Mouse (Mus musculus) lung, embryonic 15.5 days (tissue): ENCODE measurements around the gene Dcp1b. TPM values are rescaled to one million over a fixed set of nuclear protein-coding genes. Genes with fewer than 3 reads are reported as not detected.

Experiments
- ATAC-seq: fragments of 200-750 bp; cut with Nextera tagmentation; 2 replicates; pipeline ENCODE4 v1.8.0; 2017; ENCODE audit warnings: moderate number of reproducible peaks, borderline replicate concordance; ENCODE audit not compliant: low FRiP score, low TSS enrichment; ENCODE audit errors: extremely low read depth
- H3K27ac ChIP-seq: fragments of 300-500 bp; sonication (generic); 2 replicates; pipeline ENCODE4 v1.5.1; 2015; ENCODE audit warnings: moderate library complexity, mild to moderate bottlenecking, inconsistent platforms
- H3K27me3 ChIP-seq: fragments of 300-500 bp; sonication (generic); 2 replicates; pipeline ENCODE4 v1.6.1; 2015; ENCODE audit warnings: inconsistent platforms
- H3K36me3 ChIP-seq: fragments of 300-500 bp; sonication (generic); 2 replicates; pipeline ENCODE4 v1.6.1; 2015; ENCODE audit warnings: inconsistent platforms
- H3K4me1 ChIP-seq: fragments of 300-500 bp; sonication (generic); 2 replicates; pipeline ENCODE4 v1.6.1; 2015; ENCODE audit warnings: inconsistent platforms
- H3K4me2 ChIP-seq: fragments of 300-500 bp; sonication (generic); 2 replicates; pipeline ENCODE4 v1.6.1; 2015; ENCODE audit warnings: inconsistent platforms, mild to moderate bottlenecking, moderate library complexity
- H3K4me3 ChIP-seq: fragments of 300-500 bp; sonication (generic); 2 replicates; pipeline ENCODE4 v1.5.1; 2015; ENCODE audit warnings: mild to moderate bottlenecking, inconsistent platforms
- H3K9ac ChIP-seq: fragments of 300-500 bp; sonication (generic); 2 replicates; pipeline ENCODE4 v1.6.1; 2015; ENCODE audit warnings: inconsistent platforms
- H3K9me3 ChIP-seq: fragments of 300-500 bp; sonication (generic); 2 replicates; pipeline ENCODE4 v1.6.1; 2016; ENCODE audit warnings: inconsistent platforms
- WGBS: fragments of 180-500 bp; shearing (Covaris S2); methylation state at CpG from one replicate; pipeline ENCODE4 v1.1.7; 2015; 5-methylcytosine and 5-hydroxymethylcytosine counted together
- polyA plus RNA-seq: library from polyadenylated mRNA; unstranded; fragments of >200 nt; fragmentation: Nextera tagmentation; extraction: Ambion mirVana; gene quantifications from 2 replicates; pipeline ENCODE4 v1.2.1, GENCODE M21; 2015

Gene Dcp1b
- polyA plus RNA-seq, 1 experiment from 2014 or later: 7.6 TPM

DNA sequence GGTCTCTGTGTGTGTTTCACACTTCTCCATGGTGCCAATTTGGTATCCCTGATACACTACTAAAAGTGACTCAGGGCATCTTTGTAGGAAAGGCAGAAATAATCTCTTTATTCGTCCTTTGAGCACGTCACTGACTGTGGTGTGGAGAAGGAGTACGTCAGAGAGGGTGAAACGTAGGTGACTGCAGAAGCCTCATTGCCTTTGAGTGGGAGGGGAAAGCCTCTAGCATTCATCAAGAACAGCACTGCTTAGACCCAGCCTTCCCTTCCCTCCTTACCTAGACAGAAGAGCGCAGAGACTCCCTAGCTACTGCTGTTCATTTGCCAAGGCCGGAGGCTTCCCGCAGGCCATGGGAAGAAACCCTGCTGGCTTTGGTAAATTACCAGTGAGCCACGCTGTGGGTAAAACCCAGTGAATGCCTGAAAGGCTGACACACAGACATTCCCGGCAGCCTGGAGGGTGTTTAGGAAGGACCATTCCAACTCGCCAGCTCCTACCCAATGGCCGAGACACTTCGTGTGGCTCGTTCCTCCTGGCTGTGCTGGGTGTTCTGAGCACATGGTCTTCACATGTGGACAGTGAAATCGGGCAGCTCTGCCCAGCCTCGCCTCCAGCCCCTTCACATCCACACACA lies 44.3 kb downstream of the Dcp1b start:
- H3K27ac ChIP-seq: no peak overlapping the region
- 79% methylated on average over 15 of the region's 15 CpGs for WGBS
- H3K27me3 ChIP-seq: no peaks in the 10 kb centered on the region
- H3K4me2 ChIP-seq: no peak overlapping the region
- peaks cover 13% of the 10 kb centered on the region for H3K36me3 ChIP-seq
- H3K4me3 ChIP-seq: no peak overlapping the region
- ATAC-seq: no peak
- H3K9me3 ChIP-seq: no peaks in the 10 kb centered on the region
- no peak overlapping the region for H3K9ac ChIP-seq
- H3K4me1 ChIP-seq: 0 out of 2 replicates have a peak, but pooled peaks cover 3% of the 10 kb centered on the region

DNA sequence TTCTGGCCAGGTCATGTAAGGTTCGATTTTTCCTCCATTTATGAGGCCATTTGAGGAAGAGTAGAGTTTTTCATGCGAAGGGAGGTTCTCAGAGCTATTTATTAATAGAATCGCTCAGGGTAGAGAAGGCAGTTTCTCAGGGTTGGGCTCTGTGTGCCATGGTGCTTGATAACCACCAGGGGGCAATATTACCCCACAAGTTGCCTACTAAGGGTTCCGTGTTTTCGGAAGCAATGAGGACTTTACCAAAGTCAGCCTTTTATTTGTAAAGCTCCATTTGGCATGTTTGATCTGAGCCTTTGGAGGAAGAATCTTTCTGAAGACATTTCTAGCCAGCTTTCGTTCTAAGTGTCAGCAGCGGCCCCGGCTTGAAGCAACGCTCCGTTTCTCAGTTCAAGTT lies 45.2 kb downstream of the Dcp1b start:
- WGBS: 39% methylated on average over 10 of the region's 10 CpGs

DNA sequence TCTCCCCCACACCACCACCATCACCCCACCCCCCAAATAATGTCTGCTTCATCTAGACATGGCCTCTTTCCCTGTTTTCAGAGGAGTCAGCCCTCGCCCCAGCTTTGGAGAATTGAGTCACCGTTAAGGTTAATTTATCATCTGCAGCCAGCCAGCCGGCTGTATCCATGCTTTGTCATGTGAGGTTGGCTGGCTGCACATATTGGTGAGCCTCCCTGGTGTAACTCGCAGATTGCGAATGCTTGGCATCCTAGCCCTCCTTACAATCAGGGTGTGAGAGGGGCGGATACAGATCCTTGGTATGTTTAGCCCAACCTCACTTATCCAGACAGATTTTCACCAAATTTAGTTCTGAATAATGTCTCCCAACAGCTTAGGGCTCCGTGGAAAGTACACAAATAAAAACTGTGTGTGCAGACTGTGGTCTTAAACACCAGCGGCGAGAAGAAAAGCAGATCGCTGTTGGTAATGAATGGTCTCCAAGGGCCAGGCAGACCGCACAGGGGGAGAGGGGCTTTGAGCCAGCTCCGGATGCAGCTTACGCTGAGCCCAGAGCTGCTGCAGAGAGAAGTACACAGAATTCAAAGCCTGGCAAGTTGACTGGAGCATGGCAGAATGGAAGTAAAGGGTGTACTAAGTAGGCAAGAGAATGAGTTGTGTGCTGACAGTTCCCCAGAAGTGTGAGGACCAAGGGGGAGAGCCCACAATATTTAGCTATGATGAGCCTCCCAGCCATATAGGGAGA lies 49.6 kb downstream of the Dcp1b start:
- no peak overlapping the region for H3K27ac ChIP-seq
- no peaks in the 10 kb centered on the region for H3K27me3 ChIP-seq
- no peaks in the 10 kb centered on the region for H3K36me3 ChIP-seq
- no peak overlapping the region for H3K4me2 ChIP-seq
- H3K9me3 ChIP-seq: no peaks in the 10 kb centered on the region
- no peak overlapping the region for H3K4me3 ChIP-seq
- H3K4me1 ChIP-seq: 0 out of 2 replicates have a peak, but pooled peaks cover 3% of the 10 kb centered on the region
- ATAC-seq: no peak
- WGBS: 69% methylated on average over 13 of the region's 13 CpGs
- no peak overlapping the region for H3K9ac ChIP-seq

More for the DNA sequence above, 45.2 kb downstream of the Dcp1b start:
- Histone ChIP-seq H3K4me2 (no peak overlapping the region), H3K36me3 (peaks cover 7% of the 10 kb centered on the region; the same call in 1 of the 2 replicates), H3K4me3 (no peak overlapping the region), H3K27me3 (no peaks in the 10 kb centered on the region), H3K27ac (no peak overlapping the region), H3K4me1 (0 out of 2 replicates have a peak, but pooled peaks cover 3% of the 10 kb centered on the region), H3K9ac (no peak overlapping the region), H3K9me3 (no peaks in the 10 kb centered on the region)
- ATAC-seq: no peak

DNA sequence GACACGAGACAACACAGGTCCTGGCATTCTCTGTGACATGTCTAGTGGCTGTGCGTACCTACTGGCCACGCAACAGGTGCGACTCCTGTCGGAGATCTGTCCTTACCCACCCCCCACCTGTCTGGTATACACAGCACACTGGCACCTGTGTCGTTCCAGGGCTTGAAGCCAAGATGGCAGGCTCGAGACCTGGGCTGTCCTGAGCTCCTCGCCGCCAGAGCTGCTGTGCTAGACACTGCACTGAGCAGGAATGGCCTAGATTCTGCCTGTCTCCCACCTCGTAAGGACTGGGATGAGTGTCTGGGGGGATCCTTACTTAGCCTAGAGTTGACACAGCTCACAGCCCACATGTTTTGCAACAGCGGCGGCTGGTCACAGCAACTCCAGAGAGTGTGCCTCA lies 50.2 kb downstream of the Dcp1b start:
- Histone ChIP-seq H3K27ac (no peak overlapping the region), H3K9ac (no peak overlapping the region), H3K9me3 (no peaks in the 10 kb centered on the region), H3K27me3 (no peaks in the 10 kb centered on the region), H3K4me3 (no peak overlapping the region), H3K4me2 (no peak overlapping the region), H3K4me1 (0 out of 2 replicates have a peak, but pooled peaks cover 3% of the 10 kb centered on the region), H3K36me3 (no peaks in the 10 kb centered on the region)
- 76% methylated on average over 12 of the region's 12 CpGs for whole genome bisulfite sequencing
- ATAC-seq: no peak

DNA sequence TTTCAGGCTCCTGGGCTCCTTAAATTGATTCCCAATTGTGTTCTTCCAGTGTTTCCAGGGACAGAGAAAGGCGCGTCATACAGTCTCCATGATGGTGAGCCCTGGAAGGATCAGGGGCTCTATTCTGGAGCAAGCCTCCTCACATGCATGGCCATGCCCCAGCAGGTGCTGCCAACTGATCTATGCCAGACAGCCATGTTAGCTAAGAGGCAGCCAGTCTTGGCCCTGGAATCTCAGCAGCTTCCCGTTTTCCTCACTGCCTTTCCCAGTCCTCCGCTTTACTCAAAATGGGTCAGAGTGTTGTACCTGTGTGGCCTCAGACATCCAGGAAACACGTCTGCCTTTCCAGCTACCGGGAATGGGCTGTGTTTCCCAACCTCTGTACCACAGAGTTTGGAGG lies 50.7 kb downstream of the Dcp1b start:
- Histone ChIP-seq H3K36me3 (no peaks in the 10 kb centered on the region), H3K27me3 (no peaks in the 10 kb centered on the region), H3K9me3 (no peaks in the 10 kb centered on the region), H3K4me2 (no peak overlapping the region), H3K4me1 (no peaks in the 10 kb centered on the region), H3K4me3 (no peak overlapping the region), H3K9ac (no peak overlapping the region), H3K27ac (no peak overlapping the region)
- no peak for ATAC-seq
- 83% methylated on average over 6 of the region's 6 CpGs for WGBS

DNA sequence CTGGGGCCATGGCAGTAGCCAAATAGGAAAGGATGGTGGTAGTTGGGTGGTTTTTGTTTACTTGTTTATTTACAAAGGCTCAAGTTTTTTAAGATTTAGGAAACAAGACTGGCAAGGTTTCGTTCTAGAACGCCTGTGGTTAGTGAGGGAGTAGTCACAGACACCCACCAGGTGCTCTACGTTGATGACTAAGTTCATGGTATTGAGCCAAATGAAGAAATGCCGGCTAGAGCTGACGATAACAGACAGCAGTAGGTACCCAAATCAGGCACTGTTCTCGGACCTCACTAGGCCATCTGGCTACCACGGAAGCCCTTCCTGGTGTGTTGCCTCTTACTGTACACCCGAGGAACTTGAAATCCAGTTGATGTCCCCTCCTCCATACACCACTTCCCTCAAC lies 51.9 kb downstream of the Dcp1b start:
- WGBS: 86% methylated on average over 8 of the region's 8 CpGs
- Histone ChIP-seq H3K4me3 (no peak overlapping the region), H3K9ac (no peak overlapping the region), H3K4me1 (no peaks in the 10 kb centered on the region), H3K27me3 (no peaks in the 10 kb centered on the region), H3K4me2 (no peak overlapping the region), H3K9me3 (no peaks in the 10 kb centered on the region), H3K36me3 (no peaks in the 10 kb centered on the region), H3K27ac (no peak overlapping the region)
- ATAC-seq: no peak

DNA sequence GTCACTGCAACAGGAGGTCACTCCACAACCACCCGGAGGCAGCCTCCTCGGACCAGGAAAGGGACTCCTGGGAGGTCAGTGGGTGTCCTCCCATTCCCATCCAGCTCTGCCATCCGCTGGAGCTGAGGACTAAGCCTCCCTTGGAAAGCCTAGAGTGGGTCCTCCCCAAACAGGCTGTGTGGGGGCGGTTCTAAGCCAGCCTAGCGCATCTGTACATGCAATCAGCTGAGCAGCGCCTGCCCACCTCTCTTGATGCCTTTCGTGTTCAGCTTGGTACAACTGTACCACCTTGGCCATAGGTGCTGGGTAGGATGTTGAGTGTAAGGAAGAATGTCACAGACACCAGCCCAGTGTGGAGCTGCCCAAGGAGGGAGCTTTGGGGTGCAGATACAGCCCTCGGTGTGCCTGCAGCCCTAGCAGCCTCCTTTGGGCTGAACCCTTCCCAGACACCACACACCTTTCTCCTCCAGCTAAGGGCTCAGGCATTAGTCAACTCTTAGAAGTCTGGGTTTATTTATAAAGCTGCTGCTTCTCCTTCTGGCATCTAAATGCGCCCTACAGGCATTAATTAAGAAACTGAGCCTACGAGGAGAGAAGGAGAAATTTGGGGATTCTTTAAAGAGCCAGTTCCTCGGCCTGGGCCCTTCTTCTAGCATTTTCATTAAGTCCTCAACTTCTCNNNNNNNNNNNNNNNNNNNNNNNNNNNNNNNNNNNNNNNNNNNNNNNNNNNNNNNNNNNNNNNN lies 54.0 kb downstream of the Dcp1b start:
- Histone ChIP-seq H3K36me3 (no peaks in the 10 kb centered on the region), H3K27me3 (no peaks in the 10 kb centered on the region), H3K4me3 (no peak overlapping the region), H3K4me1 (no peaks in the 10 kb centered on the region), H3K27ac (no peak overlapping the region), H3K9ac (no peak overlapping the region), H3K9me3 (no peaks in the 10 kb centered on the region), H3K4me2 (no peak overlapping the region)
- WGBS: 77% methylated on average over 11 of the region's 11 CpGs
- ATAC-seq: no peak

DNA sequence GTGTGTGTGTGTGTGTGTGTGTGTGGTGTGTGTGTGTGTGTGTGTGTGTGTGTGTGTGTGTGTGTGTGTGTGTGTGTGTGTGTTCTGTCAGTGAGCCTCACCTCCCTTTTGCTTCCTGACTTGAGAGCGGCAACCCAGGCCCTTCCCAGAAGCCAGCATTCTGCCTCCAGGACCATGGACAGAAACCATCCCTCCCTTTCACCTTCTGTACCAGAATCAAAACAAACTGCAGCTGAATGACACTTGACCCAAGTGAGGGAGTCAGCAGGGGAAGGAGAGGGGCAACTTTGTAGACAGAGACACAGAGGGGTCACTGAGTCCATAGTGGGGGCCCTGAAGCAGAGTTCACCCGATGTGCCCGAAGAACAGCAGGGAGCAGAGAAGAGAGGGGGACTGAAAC lies 58.0 kb downstream of the Dcp1b start:
- WGBS: 10% methylated on average over 2 of the region's 3 CpGs
- no peak for ATAC-seq
- Histone ChIP-seq H3K4me2 (no peak overlapping the region), H3K9ac (no peak overlapping the region), H3K36me3 (no peaks in the 10 kb centered on the region), H3K27me3 (no peaks in the 10 kb centered on the region), H3K27ac (no peak overlapping the region), H3K4me1 (peaks cover 11% of the 10 kb centered on the region; the same call in 1 of the 2 replicates), H3K4me3 (no peak overlapping the region), H3K9me3 (no peaks in the 10 kb centered on the region)

DNA sequence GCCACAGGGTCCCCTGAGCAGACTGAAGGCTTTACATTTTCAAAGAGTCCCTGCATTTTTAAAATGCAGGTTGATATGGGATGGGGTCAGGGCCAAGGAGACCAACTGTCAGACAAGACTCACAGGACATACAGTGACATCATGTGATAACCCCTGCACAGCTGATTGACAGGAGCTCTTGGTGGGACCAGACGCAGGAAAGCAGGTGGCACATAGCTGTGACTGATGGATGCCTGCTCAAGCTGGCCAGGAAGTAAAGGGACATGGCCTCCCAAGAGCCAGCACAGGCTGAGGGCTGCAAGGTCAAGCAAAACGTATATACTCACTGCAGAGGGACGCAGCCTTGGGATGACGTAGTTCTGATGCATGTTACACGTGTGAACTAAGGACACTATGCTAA lies 60.4 kb downstream of the Dcp1b start:
- 43% methylated on average over 5 of the region's 5 CpGs for WGBS
- peaks cover 12% of the 10 kb centered on the region; the same call in 1 of the 2 replicates for H3K4me1 ChIP-seq
- no peak overlapping the region for H3K4me2 ChIP-seq
- H3K9ac ChIP-seq: no peak overlapping the region
- H3K9me3 ChIP-seq: no peaks in the 10 kb centered on the region
- H3K27me3 ChIP-seq: no peaks in the 10 kb centered on the region
- no peak for ATAC-seq
- H3K4me3 ChIP-seq: no peak overlapping the region
- no peaks in the 10 kb centered on the region for H3K36me3 ChIP-seq
- no peak overlapping the region for H3K27ac ChIP-seq

DNA sequence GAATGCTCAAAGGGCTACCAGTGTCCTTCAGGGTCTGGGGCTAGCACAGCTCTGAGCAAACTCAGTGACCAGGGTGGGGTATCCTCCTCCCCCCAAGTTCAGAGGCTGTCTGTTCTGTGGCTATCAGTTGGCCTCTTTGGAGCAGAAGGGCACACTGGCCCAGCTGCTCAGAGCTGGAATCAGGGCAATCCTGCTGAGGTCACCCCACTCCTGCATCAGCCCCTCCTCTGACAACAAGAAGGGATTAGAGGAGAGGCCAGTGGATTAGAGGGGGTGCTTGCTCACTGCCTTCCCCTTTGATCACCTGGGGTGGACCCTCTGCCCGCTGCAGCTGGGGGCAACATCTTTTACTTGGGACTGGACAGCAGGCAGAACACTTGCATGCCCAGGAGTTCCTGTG lies 61.2 kb downstream of the Dcp1b start, which contains the start of gene Cacna2d4:
Gene Cacna2d4, plus strand, starts transcription at position 286 of the 400 bp plus-strand sequence.
- Histone ChIP-seq H3K9ac (no peak within 1 kb of the TSS), H3K27me3 (no peaks in the 10 kb centered on the region), H3K27ac (no peak within 1 kb of the TSS), H3K4me3 (no peak within 1 kb of the TSS), H3K4me1 (peaks cover 12% of the 10 kb centered on the region; the same call in 1 of the 2 replicates), H3K4me2 (no peak within 1 kb of the TSS), H3K36me3 (no peaks in the 10 kb centered on the region), H3K9me3 (no peaks in the 10 kb centered on the region)
- ATAC-seq: no peak
- 28% methylated on average over 1 of the region's 1 CpGs for WGBS

DNA sequence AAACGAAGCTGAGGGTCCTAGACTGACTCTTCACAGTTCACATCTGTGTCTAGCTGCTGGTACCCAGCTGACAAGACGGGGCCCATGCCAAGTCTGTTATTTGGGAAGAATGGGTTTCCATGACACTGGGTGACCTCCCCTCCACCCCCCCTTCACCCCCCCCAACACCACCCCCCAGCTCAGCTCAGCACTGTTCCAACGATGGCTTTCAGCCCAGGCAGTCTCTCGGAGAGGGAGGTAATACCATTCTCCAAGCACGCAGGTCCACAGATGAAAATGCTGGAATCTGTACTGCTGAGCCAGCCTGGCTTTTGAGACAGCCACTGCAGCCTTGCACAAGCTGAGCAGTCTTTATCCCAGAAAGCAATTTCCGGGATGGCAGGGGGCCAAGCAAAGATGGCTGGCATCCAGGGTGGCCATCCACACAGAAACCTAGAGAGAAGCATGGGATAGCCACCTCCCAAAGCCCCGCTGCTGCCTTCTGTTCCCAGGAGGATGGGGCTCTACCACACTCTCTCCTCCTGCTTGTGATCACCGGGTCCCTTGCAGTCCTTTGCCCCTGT lies 62.5 kb downstream of the Dcp1b start:
- H3K4me3 ChIP-seq: no peak overlapping the region
- 34% methylated on average over 8 of the region's 8 CpGs for WGBS
- H3K9me3 ChIP-seq: no peaks in the 10 kb centered on the region
- no peak overlapping the region for H3K27ac ChIP-seq
- H3K4me1 ChIP-seq: peaks cover 12% of the 10 kb centered on the region; the same call in 1 of the 2 replicates
- H3K27me3 ChIP-seq: no peaks in the 10 kb centered on the region
- no peak overlapping the region for H3K9ac ChIP-seq
- H3K4me2 ChIP-seq: no peak overlapping the region
- no peaks in the 10 kb centered on the region for H3K36me3 ChIP-seq
- ATAC-seq: peak; percentile 56
